ENCODE assay signal across 16 mouse cellular contexts in the genomic region with DNA sequence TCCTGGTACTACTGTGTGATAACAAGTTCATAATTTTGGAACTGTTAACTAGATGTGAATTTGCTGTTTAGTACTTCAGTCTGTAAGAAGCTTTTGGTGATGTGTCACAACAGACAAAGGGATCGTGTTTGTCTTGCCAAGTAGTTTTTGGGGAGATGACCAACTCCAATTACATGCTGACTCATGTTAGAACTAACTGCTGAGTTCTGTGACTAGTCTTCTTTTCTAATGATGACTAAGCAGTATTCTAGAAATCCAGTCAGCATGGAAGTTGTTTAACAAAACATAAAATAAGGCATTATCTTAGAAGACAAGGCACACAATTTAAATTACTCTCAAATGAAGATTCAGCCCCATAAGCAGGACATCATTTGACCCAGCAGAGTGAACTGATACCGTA. TPM values are rescaled to one million over a fixed set of nuclear protein-coding genes. Genes with fewer than 3 reads are reported as not detected.
DNase-seq lines count a peak whose midpoint lies in the region; ATAC-seq lines count a peak whose summit lies in the region.
"Had no signal": no experiment of that assay in that cellular context is flagged by ENCODE, and none has a peak within 500 bp of the region (broad histone marks: within the 10 kb centered on the region; RNA-seq: fewer than 3 reads in every experiment).

No protein-coding gene starts in this region.

- peak; percentile 42 for DNase-seq in cerebellum, adult 9-10 months
- no peak for DNase-seq in cerebellum, adult 8-10 months
- peak; percentile 93 for DNase-seq in 3T3-L1 (ENCODE audit: low read depth, low spot score)
- DNase-seq in NIH3T3 (ENCODE audit: low read depth) = peak; percentile 81
- DNase-seq in frontal cortex, postnatal 36 days (ENCODE audit: low spot score in 2 of 2) = no peak
- DNase-seq in embryo, embryonic 10 days (ENCODE audit: low spot score) = no peak
- DNase-seq: B cell, adult 2 months; embryo, embryonic 11 days; heart, postnatal 14 days; kidney, adult 11 months; kidney, postnatal 4 days; right cerebral cortex, postnatal 25 days had no signal

- ATAC-seq in erythroid progenitor cell, adult 5-6 weeks (replicated peaks; ENCODE audit: low FRiP score, poor library complexity, severe bottlenecking) = peak; percentile 26; the same call in 1 of the 2 replicates
- ATAC-seq in megakaryocyte-erythroid progenitor cell, adult 5-6 weeks (replicated peaks; ENCODE audit: low FRiP score, low TSS enrichment, poor library complexity, severe bottlenecking) = no peak
- ATAC-seq: hindbrain, embryonic 16.5 days; Patski had no signal

RNA-seq across cellular contexts. Expression of a gene that starts 2.7 kb away (rescaled TPM):
- total RNA-seq in erythroid progenitor cell, adult 5-6 weeks (2015; ENCODE audit: low replicate concordance) = 109 and 112 TPM in 2 replicates
- 92.1 and 145 TPM in 2 replicates for total RNA-seq in erythroid progenitor cell, adult 5-6 weeks (2017; ENCODE audit: low replicate concordance)
- total RNA-seq in megakaryocyte-erythroid progenitor cell, adult 5-6 weeks (2014; fragmentation: Nextera tagmentation) = 6.6 and 13.3 TPM in 2 replicates
- total RNA-seq in megakaryocyte-erythroid progenitor cell, adult 5-6 weeks (2017) = 11.1 and 27.8 TPM in 2 replicates

Comparison
In these comparisons a context has a peak if more than half of its experiments do, and no peak if none do; other contexts are left out.
1. DNase-seq: peak in cerebellum, adult 9-10 months (single experiment), 3T3-L1 (single experiment) and NIH3T3 (single experiment); none in cerebellum, adult 8-10 months (single experiment), frontal cortex, postnatal 36 days (0 of 2) and embryo, embryonic 10 days (single experiment).